Mouse (Mus musculus): ENCODE results near the gene Trappc13.
"Not testable (repeated sequence)": the region's sequence is repeated elsewhere in the genome, so short reads cannot be mapped to it uniquely, and the experiment has no call there.

Trappc13 gene

GRCm38 (mm10) chr13:104177796-104178649 lies at the start of gene Trappc13:
TSS of gene Trappc13 (minus strand) at chr13:104178469.
- DNase-seq (ENCODE audit: low spot score) = peak; percentile 89

- no peak for DNase-seq (ENCODE audit: low spot score)
These were observed 49.2 kb upstream of the Trappc13 start for GRCm38 (mm10) chr13:104227478-104227877.

GRCm38 (mm10) chr13:104204313-104204712 lies 26.0 kb upstream of the Trappc13 start:
- peak; percentile 32 for DNase-seq (ENCODE audit: low spot score)

GRCm38 (mm10) chr13:104195891-104196290 lies 17.6 kb upstream of the Trappc13 start:
- DNase-seq (ENCODE audit: low spot score) = not testable (repeated sequence)

- DNase-seq (ENCODE audit: low spot score) = no peak
These were observed 9.1 kb upstream of the Trappc13 start for GRCm38 (mm10) chr13:104187357-104187756.

GRCm38 (mm10) chr13:104179176-104179888 lies 1.1 kb upstream of the Trappc13 start:
- no peak for DNase-seq (ENCODE audit: low spot score)

GRCm38 (mm10) chr13:104178650-104179121 lies 417 bp upstream of the Trappc13 start, which contains the start of gene Trim23:
TSS of gene Trim23 (plus strand) at chr13:104178797.
- peak; percentile 100 for DNase-seq (ENCODE audit: low spot score)

GRCm38 (mm10) chr13:104176874-104177273 lies 1.4 kb downstream of the Trappc13 start:
- DNase-seq (ENCODE audit: low spot score) = no peak

GRCm38 (mm10) chr13:104172498-104172897 lies 5.8 kb downstream of the Trappc13 start:
- DNase-seq (ENCODE audit: low spot score) = no peak

- no peak for DNase-seq (ENCODE audit: low spot score)
These were observed 6.6 kb downstream of the Trappc13 start for GRCm38 (mm10) chr13:104171711-104172110.

- DNase-seq (ENCODE audit: low spot score) = no peak
These were observed 22.6 kb downstream of the Trappc13 start for GRCm38 (mm10) chr13:104155686-104156085.

GRCm38 (mm10) chr13:104155106-104155505 lies 23.2 kb downstream of the Trappc13 start:
- no peak for DNase-seq (ENCODE audit: low spot score)

GRCm38 (mm10) chr13:104154180-104154579 lies 24.1 kb downstream of the Trappc13 start:
- DNase-seq (ENCODE audit: low spot score) = no peak

GRCm38 (mm10) chr13:104145646-104146045 lies 32.6 kb downstream of the Trappc13 start:
- DNase-seq (ENCODE audit: low spot score) = no peak

- no peak for DNase-seq (ENCODE audit: low spot score)
These were observed 33.4 kb downstream of the Trappc13 start for GRCm38 (mm10) chr13:104144871-104145270.

GRCm38 (mm10) chr13:104139369-104140209 lies 38.7 kb downstream of the Trappc13 start:
- DNase-seq (ENCODE audit: low spot score) = peak; percentile 82

GRCm38 (mm10) chr13:104134510-104135085 lies 43.7 kb downstream of the Trappc13 start:
- no peak for DNase-seq (ENCODE audit: low spot score)

- no peak for DNase-seq (ENCODE audit: low spot score)
These were observed 45.7 kb downstream of the Trappc13 start for GRCm38 (mm10) chr13:104132561-104132960.

GRCm38 (mm10) chr13:104123662-104124381 lies 54.4 kb downstream of the Trappc13 start:
- DNase-seq (ENCODE audit: low spot score) = no peak

- DNase-seq (ENCODE audit: low spot score) = no peak
These were observed 56.0 kb downstream of the Trappc13 start for GRCm38 (mm10) chr13:104122078-104122840.

All from retina, embryonic 14.5 days (tissue).